Mouse (Mus musculus) layer of hippocampus, adult 6 months (tissue): ENCODE results near the gene Pcdh11x. TPM values are rescaled to one million over a fixed set of nuclear protein-coding genes. Genes with fewer than 3 reads are reported as not detected.

Source experiments
- long read RNA-seq, 2 experiments: library from polyadenylated mRNA; unstranded; transcript quantifications; one replicate each; pipeline ENCODE4 v2.0.0; 2019 to 2020
- polyA plus RNA-seq: library from polyadenylated mRNA; unstranded; fragments of <200 nt; fragmentation: Nextera tagmentation; gene quantifications from 2 replicates; pipeline ENCODE4 v1.2.3, GENCODE M21; 2021

Pcdh11x gene
- 5.8 and 6.0 TPM in 2 replicates for polyA plus RNA-seq
- long read RNA-seq, experiment 1, partial matches to known transcripts, result 8 of 16 reads
- long read RNA-seq, experiment 1, other reads (novel, unspliced or antisense), result 6 of 16 reads
- long read RNA-seq, experiment 2, transcript Pcdh11x-207 (1 exons, 2,145 nt), result major isoform, 11 of 56 reads
- long read RNA-seq, experiment 2, partial matches to known transcripts, result 32 of 56 reads
- long read RNA-seq, experiment 2, other reads (novel, unspliced or antisense), result 13 of 56 reads

DNA sequence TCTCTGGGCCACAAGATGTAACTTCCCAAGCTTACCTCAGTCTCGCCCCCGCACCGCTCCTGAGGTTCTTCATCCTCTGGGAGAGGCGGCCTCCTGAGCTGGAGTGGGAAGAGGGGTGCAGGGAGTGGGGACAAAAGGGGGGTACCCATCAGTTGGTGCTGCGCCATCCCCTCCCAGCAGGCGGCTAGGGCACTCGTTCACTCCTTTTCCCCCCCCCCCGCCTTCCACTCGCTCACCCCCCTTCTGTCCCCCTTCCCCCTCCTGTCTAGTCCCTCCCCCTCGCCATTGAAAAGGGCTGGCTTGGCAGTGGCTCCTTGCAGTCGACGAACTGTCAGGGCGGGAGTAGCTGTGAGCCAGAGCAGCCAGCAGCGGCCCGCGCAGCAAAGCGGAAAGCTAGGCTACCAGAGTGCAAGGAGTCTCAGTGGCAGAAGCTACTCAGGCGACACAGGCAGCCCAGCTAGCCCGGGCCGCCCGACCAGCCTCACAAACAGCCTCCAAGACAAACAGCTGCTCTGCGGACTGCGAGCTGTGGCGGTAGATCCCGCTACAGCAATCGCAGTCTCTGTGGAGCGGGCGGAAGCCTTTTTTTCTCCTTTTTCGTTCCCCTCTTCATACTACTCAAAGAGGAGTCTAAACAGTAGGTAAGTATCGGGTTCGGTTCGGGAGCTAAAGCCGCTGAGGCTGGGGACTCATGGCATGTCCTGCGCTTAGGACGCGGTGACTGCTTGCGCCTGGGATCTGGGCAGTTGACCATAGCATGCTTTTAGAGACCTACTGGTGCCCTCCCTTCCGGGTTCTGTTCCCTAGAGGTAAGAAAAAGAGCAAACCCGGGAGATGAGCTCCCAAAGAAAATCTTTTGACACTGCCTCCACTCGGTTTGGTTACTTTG is at the start of gene Pcdh11x:
Pcdh11x (plus strand) TSS at position 249 of the 889 bp plus-strand sequence.

DNA sequence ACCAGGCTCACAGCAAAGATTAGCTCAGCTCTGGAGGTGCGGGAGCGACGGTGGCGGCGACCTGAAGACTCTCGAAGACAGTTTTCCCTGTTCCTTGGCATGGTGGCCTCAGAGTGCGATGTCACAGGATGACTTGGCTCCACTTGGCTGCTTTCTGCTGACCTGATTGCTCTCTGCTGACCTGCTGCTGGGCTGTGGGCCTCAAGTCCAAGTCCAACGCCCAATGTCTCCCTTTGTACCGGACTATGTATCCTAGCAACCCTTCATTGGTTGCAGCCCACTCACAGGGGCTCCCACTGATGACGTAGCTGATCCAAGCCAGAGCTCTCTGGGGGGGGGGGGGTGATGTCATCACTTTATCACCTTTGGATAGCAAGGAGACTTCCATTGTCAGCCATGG is 22.9 kb downstream of the Pcdh11x start, which contains the start of gene H2afb3:
H2afb3 (minus strand) TSS at position 101 of the 400 bp plus-strand sequence.

Other genes starting within 250 kb of the Pcdh11x start
- gene H2afb3, start 22.8 kb downstream of the Pcdh11x start, polyA plus RNA-seq, result not detected in 2 replicates